ENCODE assay signal across 11 mouse cellular contexts in genomic region chr7:99039912-99040311, GRCm38 (mm10).
"Had no signal": no experiment of that assay in that cellular context is flagged by ENCODE, and none has a peak within 500 bp of the region (broad histone marks: within the 10 kb centered on the region; RNA-seq: fewer than 3 reads in every experiment).

No protein-coding gene starts in this region.

- ATAC-seq: liver, postnatal 0 days; lung, postnatal 0 days; midbrain, embryonic 15.5 days had no signal

- DNase-seq: kidney, adult 18-20 months; kidney, adult 9 months; kidney, postnatal 14 days; kidney, postnatal 4 days; left cerebral cortex, postnatal 4 days; liver, postnatal 0 days; lung, embryonic 14.5 days; thymus, adult 2 months; thymus, postnatal 14 days had no signal
